Mouse (Mus musculus) embryonic fibroblast, embryonic 13.5 days (primary cell): Measurements from ENCODE around the gene Usp24. TPM values are rescaled to one million over a fixed set of nuclear protein-coding genes. Genes with fewer than 3 reads are reported as not detected.
A peak's percentile ranks its signal among the peaks of the same experiment; 100 is the strongest.

Experiments
- H3K27ac ChIP-seq: 2 replicates; pipeline ENCODE4 v1.5.1; 2012; ENCODE audit warnings: low read length, control low read depth, inconsistent platforms; ENCODE audit not compliant: insufficient read depth
- H3K4me1 ChIP-seq: 2 replicates; pipeline ENCODE4 v1.6.1; 2011; ENCODE audit warnings: low read length; ENCODE audit not compliant: control insufficient read depth, insufficient read depth
- H3K4me3 ChIP-seq: 2 replicates; pipeline ENCODE4 v1.5.1; 2011; ENCODE audit warnings: mild to moderate bottlenecking, control low read depth, low read length; ENCODE audit not compliant: insufficient read depth
- CTCF ChIP-seq: IDR thresholded peaks from 2 replicates; pipeline ENCODE4 v1.5.1; 2011; ENCODE audit warnings: mild to moderate bottlenecking, control low read depth, low read length, moderate library complexity, borderline replicate concordance; ENCODE audit not compliant: insufficient read depth
- POLR2A ChIP-seq: IDR thresholded peaks from 2 replicates; pipeline ENCODE4 v1.6.1; 2011; ENCODE audit warnings: low read depth, mild to moderate bottlenecking, control low read depth, low read length, moderate library complexity
- polyA plus RNA-seq: library from polyadenylated mRNA; stranded (reverse); fragments of >200 nt; gene quantifications from 2 replicates; pipeline ENCODE4 v1.2.4, GENCODE M21; 2011; ENCODE audit warnings: low read depth; ENCODE audit not compliant: missing spikeins, insufficient read length

Usp24 gene
- polyA plus RNA-seq, 1 experiment = 31.1 TPM

DNA sequence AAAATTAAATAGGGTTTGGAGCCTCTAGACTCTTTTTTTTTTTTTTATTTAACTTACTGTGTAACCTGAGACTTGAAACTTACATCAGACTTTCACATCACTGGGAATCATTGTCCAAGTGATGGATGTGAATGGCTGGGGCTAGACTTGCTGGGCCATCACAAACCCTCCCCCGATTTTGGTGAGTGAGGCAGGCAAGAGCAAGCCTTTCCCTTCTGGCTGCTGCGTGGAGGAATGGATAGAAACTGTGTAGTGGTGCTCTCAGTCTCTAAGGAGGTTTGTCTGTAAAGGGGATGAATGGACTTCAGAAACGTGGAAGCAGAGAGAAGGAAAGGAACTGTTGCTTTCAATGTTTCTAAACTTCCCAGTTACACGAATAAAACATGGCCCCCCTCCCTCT lies 20.3 kb upstream of the Usp24 start:
- Histone ChIP-seq H3K27ac (no peak overlapping the region), H3K4me3 (no peak overlapping the region), H3K4me1 (peaks cover 5% of the 10 kb centered on the region; the same call in 1 of the 2 replicates)
- TF ChIP-seq POLR2A (no peak), CTCF (no peak)

DNA sequence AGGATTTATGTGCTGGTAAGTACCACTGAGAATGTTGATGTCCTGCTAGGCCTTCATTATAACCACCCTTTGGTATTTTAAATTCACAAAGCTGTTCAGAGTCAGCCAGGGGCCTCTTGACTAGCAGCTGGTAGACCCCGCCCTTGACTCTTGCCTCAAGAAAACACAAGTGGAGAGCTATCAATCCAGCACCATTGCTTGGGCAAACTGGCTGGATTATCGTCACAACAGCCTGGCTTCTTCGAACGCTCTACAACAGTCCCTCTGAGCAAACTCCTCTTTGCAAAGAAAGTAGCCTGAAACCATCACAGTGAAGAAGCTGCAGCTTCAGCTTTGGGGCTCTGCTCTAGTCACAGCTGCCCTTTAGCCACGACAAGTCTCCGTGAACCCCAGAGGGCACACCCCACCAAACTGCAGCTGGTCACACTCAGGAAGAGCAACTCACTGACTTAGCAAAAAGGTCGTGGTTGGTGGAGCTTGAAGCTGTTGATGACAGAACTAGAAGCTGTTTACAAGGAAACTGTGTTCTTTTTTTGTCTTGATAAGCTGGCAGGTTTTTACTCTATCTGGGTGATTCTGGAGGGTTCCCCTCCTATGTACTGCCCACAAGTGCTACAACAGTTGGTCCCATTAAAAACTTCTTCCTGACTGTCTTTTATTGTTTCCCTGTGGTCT lies 19.5 kb upstream of the Usp24 start:
- Histone ChIP-seq H3K27ac (no peak overlapping the region), H3K4me1 (peaks cover 12% of the 10 kb centered on the region; the same call in 1 of the 2 replicates), H3K4me3 (no peak overlapping the region)
- no peak for TF ChIP-seq CTCF
- no peak for TF ChIP-seq POLR2A

DNA sequence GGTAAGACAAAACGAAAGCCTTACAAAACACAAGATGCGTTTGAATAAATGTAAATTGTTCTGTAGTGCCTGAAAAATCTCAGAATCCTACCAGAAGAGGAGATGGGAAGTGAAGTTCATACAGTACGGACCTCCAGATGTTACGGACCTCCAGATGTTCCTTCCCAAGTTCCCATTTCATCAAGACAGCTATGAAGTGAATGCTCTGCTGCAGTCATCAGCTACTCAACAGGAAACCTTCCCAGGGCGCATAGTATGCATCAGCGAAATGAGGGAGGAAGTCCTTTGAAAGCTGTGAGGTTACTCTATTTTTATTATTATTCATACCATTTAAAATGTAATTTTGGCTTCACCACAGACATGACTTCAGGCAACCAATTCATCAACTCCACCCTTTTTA lies 14.7 kb upstream of the Usp24 start:
- no peak overlapping the region for H3K4me3 ChIP-seq
- peak overlapping the region; percentile 62; the same call in 1 of the 2 replicates for H3K27ac ChIP-seq
- peaks cover 7% of the 10 kb centered on the region for H3K4me1 ChIP-seq
- TF ChIP-seq CTCF = no peak
- no peak for TF ChIP-seq POLR2A

DNA sequence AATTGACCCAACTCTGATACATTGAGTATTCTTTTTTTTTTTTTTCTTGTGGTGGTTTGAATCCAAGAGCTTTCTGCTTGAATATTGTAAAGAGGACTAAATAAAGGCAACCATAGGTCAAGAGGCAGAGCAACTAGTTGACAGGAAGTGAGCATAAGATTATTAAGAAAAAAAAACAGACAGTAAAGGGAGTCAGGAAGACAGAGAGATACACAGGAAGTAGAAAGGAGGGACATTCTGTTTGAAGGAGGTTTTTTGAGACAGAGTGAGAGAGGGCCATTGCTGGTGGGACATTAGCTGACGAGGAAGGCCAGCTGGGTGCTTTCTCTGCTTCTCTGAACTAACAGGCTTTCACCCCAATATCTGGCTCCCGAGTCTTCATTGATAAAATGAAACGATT lies 7.9 kb upstream of the Usp24 start:
- H3K4me1 ChIP-seq = no peaks in the 10 kb centered on the region
- H3K4me3 ChIP-seq = no peak overlapping the region
- H3K27ac ChIP-seq = no peak overlapping the region
- TF ChIP-seq POLR2A (no peak), CTCF (no peak)

DNA sequence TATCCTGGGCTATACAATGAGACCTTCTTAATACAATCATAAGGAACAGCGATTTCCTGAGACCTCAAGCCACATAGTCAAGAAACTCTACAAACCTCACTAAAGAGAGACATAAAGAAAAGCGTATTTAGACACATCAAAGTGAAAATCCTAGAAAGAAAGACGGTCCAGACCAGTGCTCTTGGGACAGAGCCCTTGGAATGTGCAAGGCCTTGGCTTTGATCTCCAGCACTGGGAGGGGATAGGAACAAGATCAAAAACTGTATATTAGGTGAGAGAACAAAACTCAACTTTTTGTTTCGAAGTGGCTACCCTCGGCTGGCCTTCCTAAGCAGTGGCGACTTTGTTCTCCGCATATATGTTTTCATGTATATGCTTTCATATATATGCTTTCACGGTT lies 3.4 kb upstream of the Usp24 start:
- no peak overlapping the region for H3K4me3 ChIP-seq
- TF ChIP-seq CTCF (no peak), POLR2A (no peak)
- H3K4me1 ChIP-seq = peaks cover 6% of the 10 kb centered on the region
- H3K27ac ChIP-seq = no peak overlapping the region

DNA sequence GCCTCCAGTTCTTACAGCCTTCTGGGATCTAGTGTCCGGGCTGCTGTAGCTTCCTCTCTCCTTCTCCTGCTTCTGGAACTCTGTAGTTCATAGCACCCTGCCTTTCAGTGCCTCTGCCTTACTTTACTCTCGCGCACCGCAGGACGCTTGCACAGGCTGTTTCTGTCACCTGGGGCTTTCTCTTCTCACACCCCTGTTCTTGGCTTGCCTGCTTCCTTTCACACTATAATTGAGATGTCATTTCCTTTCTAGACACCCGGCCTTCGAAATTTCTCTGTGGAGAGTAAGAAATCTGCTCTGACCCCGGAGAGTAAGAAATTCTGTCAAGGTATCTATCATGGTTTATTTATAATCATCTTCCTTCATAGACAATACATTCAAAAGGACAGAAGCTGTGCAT lies 2.9 kb upstream of the Usp24 start:
- Histone ChIP-seq H3K4me1 (peaks cover 6% of the 10 kb centered on the region), H3K4me3 (no peak overlapping the region), H3K27ac (no peak overlapping the region)
- TF ChIP-seq CTCF (no peak), POLR2A (no peak)

DNA sequence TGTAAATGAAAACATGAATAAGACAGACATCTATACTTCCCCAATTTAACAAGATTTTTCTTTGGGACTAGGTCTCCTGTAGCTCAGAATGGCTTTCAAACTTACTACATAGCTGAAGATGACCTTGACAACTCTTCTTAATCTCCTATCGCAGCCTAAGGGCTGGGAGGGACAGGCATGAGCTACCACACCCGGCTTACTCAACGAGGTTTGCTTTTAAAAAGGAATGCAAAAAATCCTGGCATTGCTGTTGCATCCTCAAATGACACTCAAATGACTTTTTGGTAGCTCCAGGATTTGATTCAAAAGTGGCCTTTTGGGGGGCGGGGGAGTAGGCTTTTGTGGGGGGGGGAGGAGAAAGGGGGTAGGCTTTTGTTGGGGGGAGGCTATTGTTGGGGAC lies 2.1 kb upstream of the Usp24 start:
- Histone ChIP-seq H3K27ac (no peak overlapping the region), H3K4me3 (no peak overlapping the region), H3K4me1 (peaks cover 6% of the 10 kb centered on the region)
- no peak for TF ChIP-seq CTCF
- TF ChIP-seq POLR2A = no peak

DNA sequence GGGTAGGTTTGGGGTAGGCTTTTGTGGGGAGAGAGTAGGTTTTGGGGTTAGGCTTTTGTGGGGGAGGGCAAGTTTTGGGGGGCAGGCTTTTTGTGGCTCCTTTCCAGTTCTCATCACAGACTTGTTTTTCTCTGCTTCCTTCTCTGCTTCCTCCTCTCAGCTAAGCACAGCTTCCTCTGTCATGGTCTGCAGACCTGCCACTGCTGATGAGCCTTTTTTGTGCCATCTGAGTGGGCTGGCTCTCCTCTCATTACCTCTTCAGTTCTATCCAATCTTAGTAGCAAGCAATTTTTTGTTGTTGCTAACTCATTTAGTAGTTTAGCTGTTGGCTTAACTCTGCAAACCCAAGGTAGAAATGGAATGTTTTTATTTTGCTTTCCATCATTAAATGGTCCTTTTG lies 1.7 kb upstream of the Usp24 start:
- Histone ChIP-seq H3K4me1 (peaks cover 9% of the 10 kb centered on the region), H3K27ac (no peak overlapping the region), H3K4me3 (no peak overlapping the region)
- TF ChIP-seq CTCF (no peak), POLR2A (0 out of 2 replicates have a peak, but pooled peaks have one; percentile 9)

DNA sequence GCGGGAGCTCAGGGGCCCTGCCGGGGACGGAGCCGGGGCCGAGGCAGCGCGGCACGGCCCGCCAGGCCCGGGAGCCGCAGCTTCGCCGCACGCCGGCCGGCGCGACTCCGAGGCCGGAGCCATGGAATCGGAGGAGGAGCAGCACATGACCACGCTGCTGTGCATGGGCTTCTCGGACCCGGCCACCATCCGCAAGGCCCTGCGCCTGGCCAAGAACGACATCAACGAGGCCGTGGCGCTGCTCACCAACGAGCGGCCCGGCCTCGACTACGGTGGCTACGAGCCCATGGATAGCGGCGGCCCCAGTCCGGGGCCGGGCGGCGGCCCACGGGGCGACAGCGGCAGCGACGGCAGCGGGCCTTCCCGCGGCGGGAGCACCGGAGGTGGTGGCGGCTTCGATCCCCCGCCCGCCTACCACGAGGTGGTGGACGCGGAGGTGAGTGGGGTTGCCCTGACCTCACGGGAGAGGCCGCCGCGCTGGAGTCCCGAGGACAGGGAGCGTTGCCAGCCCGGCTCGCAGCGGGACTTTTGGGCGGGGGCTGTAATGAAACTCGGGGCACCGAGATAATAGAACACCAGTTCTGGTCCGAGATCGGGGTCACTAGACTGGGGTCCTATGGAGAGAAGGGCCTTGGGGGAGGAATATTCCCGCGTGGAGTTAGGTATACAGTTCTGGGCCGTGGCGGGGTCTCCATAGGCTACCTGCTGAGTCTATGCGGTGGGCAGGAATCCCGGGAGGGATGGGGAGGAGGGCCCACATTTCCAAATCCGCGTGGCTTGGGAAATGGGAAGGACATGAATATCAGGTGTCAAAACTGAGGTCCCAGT lies 552 bp downstream of the Usp24 start:
- H3K4me3 ChIP-seq = peak overlapping the region; percentile 92
- H3K4me1 ChIP-seq = peaks cover 9% of the 10 kb centered on the region
- TF ChIP-seq POLR2A (no peak; the same call in 1 of the 2 replicates), CTCF (no peak)
- peak overlapping the region; percentile 75 for H3K27ac ChIP-seq

DNA sequence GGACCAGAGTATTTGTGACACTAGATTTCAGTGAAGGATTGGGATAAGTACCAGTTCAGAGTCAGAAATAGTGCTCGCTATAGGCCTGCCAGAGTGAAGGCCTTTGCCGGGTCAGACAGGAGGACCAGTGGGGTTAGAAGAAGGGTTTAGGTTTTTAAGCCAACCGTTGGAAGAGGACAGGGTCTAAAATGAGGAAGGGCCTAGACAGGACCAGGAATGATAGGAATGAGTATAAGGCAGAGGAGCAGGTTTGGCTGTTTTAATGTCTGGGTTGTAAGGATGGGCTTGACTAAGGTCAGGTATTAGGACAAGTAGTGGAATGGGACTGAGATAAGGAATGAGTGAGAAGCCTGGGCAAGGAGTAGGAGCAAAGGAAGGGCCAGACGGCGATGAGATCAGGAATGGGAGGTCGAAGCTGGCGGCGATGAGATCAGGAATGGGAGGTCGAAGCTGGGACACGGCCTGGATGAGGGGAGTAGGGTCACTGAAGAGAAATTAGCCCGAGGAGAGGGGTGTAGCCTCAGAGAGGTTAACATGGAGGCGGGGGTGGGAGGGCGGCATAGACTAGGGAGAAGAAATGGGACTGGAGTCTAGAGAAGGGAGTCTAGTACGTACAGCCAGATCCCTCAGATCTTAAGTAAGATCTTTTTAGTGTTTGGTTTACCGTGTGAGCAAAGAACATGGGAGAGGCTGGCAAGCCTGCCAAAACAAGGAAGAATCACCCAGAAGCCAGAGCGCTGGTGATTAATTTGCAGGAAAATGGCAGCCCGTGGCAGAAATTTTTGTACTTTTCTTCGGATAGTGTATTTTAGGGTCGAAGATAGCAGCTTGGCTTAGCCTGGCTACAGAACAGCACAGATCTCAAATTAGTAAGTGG lies 1.4 kb downstream of the Usp24 start:
- Histone ChIP-seq H3K4me3 (peak overlapping the region; percentile 92), H3K27ac (peak overlapping the region; percentile 75), H3K4me1 (peaks cover 12% of the 10 kb centered on the region)
- TF ChIP-seq CTCF = no peak
- TF ChIP-seq POLR2A = peak; percentile 34
